Mouse (Mus musculus) embryonic facial prominence, embryonic 10.5 days (tissue): Measurements from ENCODE around the gene Nim1k. TPM values are rescaled to one million over a fixed set of nuclear protein-coding genes. Genes with fewer than 3 reads are reported as not detected.

ENCODE experiments used
- DNase-seq: peaks from one replicate; pipeline ENCODE4 v3.0.0-alpha.2; 2017; ENCODE audit warnings: low spot score
- H3K27ac ChIP-seq: fragments of 300-500 bp; sonication (generic); replicated peaks from 2 replicates; pipeline ENCODE4 v1.5.1; 2016; ENCODE audit warnings: mild to moderate bottlenecking
- H3K27me3 ChIP-seq: fragments of 300-500 bp; sonication (generic); replicated peaks from 2 replicates; pipeline ENCODE4 v1.6.1; 2016; ENCODE audit warnings: low read depth, mild to moderate bottlenecking; ENCODE audit not compliant: poor library complexity, severe bottlenecking
- H3K36me3 ChIP-seq: fragments of 300-500 bp; sonication (generic); replicated peaks from 2 replicates; pipeline ENCODE4 v1.6.1; 2016; ENCODE audit warnings: mild to moderate bottlenecking, moderate library complexity
- H3K4me1 ChIP-seq: fragments of 300-500 bp; sonication (generic); 2 replicates; pipeline ENCODE4 v1.6.1; 2016
- H3K4me3 ChIP-seq: fragments of 300-500 bp; sonication (generic); 2 replicates; pipeline ENCODE4 v1.5.1; 2016; ENCODE audit warnings: mild to moderate bottlenecking, moderate library complexity
- H3K9me3 ChIP-seq: fragments of 300-500 bp; sonication (generic); 2 replicates; pipeline ENCODE4 v1.6.1; 2016; ENCODE audit warnings: mild to moderate bottlenecking
- WGBS: fragments of 180-500 bp; shearing (Covaris S2); methylation state at CpG from one replicate; pipeline ENCODE4 v1.1.7; 2016; 5-methylcytosine and 5-hydroxymethylcytosine counted together
- polyA plus RNA-seq: library from polyadenylated mRNA; unstranded; fragments of >200 nt; fragmentation: Nextera tagmentation; extraction: Ambion mirVana; gene quantifications from 2 replicates; pipeline ENCODE4 v1.2.1, GENCODE M21; 2016

The Nim1k gene
- polyA plus RNA-seq, 1 experiment from 2014 or later: 1.7 TPM

DNA sequence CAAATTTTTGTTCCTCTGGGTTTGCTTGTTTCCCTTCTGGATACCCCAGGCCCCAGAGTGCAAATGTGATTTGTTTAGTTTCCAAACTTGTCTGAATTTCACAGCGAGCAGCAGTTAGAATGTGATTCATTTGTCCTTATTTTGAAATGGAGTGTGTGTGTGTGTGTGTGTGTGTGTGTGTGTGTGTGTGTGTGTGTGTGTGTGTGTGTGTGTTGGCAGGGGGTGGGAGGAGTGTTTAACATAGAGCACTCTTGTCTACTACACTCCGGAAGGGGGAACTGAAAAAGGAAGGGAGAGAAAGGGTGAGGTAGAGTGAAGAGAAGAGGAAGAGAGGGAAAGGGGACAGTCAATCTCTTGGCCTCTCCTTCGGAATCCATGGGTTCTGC, 1.1 kb downstream of the Nim1k start:
- peaks cover 32% of the 10 kb centered on the region for H3K4me1 ChIP-seq
- 35% methylated on average over 3 of the region's 3 CpGs for WGBS
- H3K4me3 ChIP-seq: peak overlapping the region; percentile 70
- H3K9me3 ChIP-seq: no peaks in the 10 kb centered on the region
- 0 out of 2 replicates have a peak, but pooled peaks cover 2% of the 10 kb centered on the region for H3K36me3 ChIP-seq
- H3K27ac ChIP-seq: no peak overlapping the region
- no peaks in the 10 kb centered on the region for H3K27me3 ChIP-seq
- no peak for DNase-seq

- Histone ChIP-seq H3K9me3 (no peaks in the 10 kb centered on the region), H3K36me3 (no peaks in the 10 kb centered on the region), H3K4me1 (peaks cover 32% of the 10 kb centered on the region), H3K27ac (no peak overlapping the region), H3K4me3 (peak overlapping the region; percentile 70; the same call in 1 of the 2 replicates), H3K27me3 (no peaks in the 10 kb centered on the region)
- 55% methylated on average over 9 of the region's 9 CpGs for WGBS
- no peak for DNase-seq
These were observed 1.6 kb downstream of the Nim1k start for GRCm38 (mm10) chr13:119753859-119754634.

DNA sequence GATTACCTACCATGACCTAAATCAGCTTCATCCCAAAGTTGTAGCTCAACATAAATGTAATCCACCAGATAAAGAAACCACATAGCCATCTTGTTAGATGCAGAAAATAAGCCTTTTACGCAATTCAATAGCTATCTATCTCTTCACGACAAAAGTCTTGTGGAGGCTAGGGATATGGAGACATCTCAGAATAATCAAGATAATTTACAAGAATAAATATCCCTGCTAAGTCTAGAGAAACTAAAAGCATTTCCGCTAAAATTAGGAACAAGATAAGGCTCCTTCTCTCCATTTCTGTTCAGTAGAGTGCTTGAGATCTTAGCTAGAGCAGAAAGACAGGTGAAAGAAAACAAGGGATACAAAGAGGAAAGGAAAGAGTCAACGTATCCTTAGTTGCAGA, 8.8 kb downstream of the Nim1k start:
- H3K4me1 ChIP-seq: peaks cover under 1% of the 10 kb centered on the region
- WGBS: 93% methylated on average over 4 of the region's 4 CpGs

GRCm38 (mm10) chr13:119743470-119743869, 12.2 kb downstream of the Nim1k start:
- Histone ChIP-seq H3K9me3 (no peaks in the 10 kb centered on the region), H3K4me1 (peaks cover 12% of the 10 kb centered on the region), H3K27me3 (0 out of 2 replicates have a peak, but pooled peaks cover 5% of the 10 kb centered on the region), H3K36me3 (no peaks in the 10 kb centered on the region), H3K27ac (no peak overlapping the region), H3K4me3 (no peak overlapping the region)
- DNase-seq: no peak
- 76% methylated on average over 3 of the region's 3 CpGs for whole genome bisulfite sequencing

More for the DNA sequence above, 8.8 kb downstream of the Nim1k start:
- no peak for DNase-seq
- Histone ChIP-seq H3K4me3 (no peak overlapping the region), H3K36me3 (no peaks in the 10 kb centered on the region), H3K27ac (no peak overlapping the region), H3K9me3 (no peaks in the 10 kb centered on the region), H3K27me3 (0 out of 2 replicates have a peak, but pooled peaks cover 5% of the 10 kb centered on the region)

GRCm38 (mm10) chr13:119742711-119743415, 12.8 kb downstream of the Nim1k start:
- Histone ChIP-seq H3K4me1 (peaks cover 12% of the 10 kb centered on the region), H3K36me3 (no peaks in the 10 kb centered on the region), H3K27me3 (0 out of 2 replicates have a peak, but pooled peaks cover 5% of the 10 kb centered on the region), H3K27ac (no peak overlapping the region), H3K9me3 (no peaks in the 10 kb centered on the region), H3K4me3 (no peak overlapping the region)
- WGBS: 91% methylated on average over 6 of the region's 6 CpGs
- no peak for DNase-seq

- H3K4me3 ChIP-seq: peak overlapping the region; percentile 49
- 0 out of 2 replicates have a peak, but pooled peaks cover 5% of the 10 kb centered on the region for H3K27me3 ChIP-seq
These were observed 14.1 kb downstream of the Nim1k start for GRCm38 (mm10) chr13:119741390-119742237.

DNA sequence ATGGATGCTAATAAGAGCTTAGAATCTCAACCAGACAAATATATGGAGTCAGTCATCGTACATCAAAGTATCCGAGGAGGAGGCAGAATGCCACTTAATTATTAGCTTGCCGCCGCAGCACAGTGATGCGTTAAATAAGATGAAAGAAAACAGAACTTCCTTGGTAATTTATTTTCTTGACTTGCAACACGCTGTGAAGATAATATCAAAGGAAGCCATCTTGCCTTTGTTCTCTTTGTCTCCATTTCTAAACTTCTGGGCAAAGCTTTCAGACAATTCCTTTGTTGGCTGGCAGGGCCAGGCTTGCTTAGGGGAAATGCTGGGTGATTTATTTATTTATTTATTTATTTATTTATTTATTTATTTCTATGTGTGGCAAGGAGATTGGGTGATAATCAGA, 24.2 kb downstream of the Nim1k start:
- Histone ChIP-seq H3K36me3 (no peaks in the 10 kb centered on the region), H3K27ac (no peak overlapping the region), H3K4me1 (peaks cover 6% of the 10 kb centered on the region; the same call in 1 of the 2 replicates), H3K27me3 (no peaks in the 10 kb centered on the region), H3K4me3 (no peak overlapping the region), H3K9me3 (no peaks in the 10 kb centered on the region)
- DNase-seq: no peak
- 75% methylated on average over 6 of the region's 6 CpGs for WGBS

More at GRCm38 (mm10) chr13:119741390-119742237, 14.1 kb downstream of the Nim1k start:
- no peaks in the 10 kb centered on the region for H3K9me3 ChIP-seq
- WGBS: 2% methylated on average over 19 of the region's 19 CpGs
- H3K27ac ChIP-seq: peak overlapping the region; percentile 40; the same call in 1 of the 2 replicates
- no peaks in the 10 kb centered on the region for H3K36me3 ChIP-seq
- DNase-seq: peak; percentile 52
- peaks cover 12% of the 10 kb centered on the region for H3K4me1 ChIP-seq

DNA sequence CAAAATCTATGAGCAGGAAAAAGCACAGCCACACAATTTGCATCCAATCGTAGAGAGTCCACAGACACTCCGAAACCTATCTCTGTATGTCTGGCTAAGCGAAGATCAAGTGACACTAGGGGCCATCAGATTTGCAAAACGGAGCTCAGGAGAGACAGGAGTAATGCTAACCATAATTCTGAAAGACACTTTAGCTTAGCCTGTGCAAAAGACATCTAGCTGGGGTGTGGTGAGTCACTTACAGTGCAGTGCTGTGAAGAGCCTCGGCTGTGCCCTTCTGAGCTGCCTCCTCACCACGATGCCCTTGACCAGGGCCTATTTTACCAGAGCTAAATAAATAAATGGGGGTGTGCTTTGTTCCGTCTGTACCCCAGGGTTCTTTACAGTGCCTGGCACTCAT, 26.3 kb downstream of the Nim1k start:
- Histone ChIP-seq H3K4me1 (peaks cover 6% of the 10 kb centered on the region; the same call in 1 of the 2 replicates), H3K36me3 (no peaks in the 10 kb centered on the region), H3K4me3 (no peak overlapping the region), H3K27ac (no peak overlapping the region), H3K9me3 (no peaks in the 10 kb centered on the region), H3K27me3 (no peaks in the 10 kb centered on the region)
- WGBS: 89% methylated on average over 7 of the region's 7 CpGs
- no peak for DNase-seq

DNA sequence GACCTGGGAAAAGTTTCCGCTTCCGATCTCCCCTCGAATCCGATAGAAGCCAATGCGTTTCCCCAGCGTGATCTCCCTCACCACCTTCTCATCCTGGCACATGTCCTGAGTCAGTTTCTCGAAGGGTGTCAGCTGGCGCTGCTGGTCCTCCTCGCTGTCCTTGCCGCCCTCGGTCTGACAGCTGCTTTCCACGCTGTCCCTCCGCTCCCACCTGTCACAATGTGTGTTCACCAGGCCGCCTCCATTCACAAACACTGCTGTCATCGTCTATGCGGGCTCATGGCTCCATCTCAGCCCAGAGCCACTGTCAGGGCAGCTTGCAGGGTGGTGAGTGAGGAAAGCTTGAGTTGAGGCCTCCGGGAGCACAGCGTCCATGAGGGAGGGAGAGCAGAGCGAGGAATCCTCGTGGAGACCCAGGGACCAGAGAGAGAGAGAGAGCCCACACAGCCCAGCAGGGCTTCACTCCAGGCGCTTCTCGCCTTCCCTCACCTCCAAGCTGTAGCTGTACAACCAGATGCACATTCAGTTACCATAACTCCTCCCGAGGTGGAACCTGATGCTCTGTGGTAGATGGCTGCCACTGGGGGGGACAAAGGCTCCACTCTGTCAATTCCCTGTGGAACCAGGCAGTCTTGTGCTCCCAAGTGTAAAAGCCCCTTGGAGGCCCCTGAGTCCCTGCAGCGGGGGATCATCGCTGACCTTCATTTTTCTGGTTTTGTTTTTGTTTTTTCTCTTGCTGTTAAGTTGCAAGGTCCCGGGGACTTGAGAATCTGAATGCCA, 27.9 kb downstream of the Nim1k start:
- H3K27ac ChIP-seq: no peak overlapping the region
- no peak for DNase-seq
- no peaks in the 10 kb centered on the region for H3K36me3 ChIP-seq
- H3K9me3 ChIP-seq: no peaks in the 10 kb centered on the region
- no peak overlapping the region for H3K4me3 ChIP-seq
- no peaks in the 10 kb centered on the region for H3K27me3 ChIP-seq
- peaks cover 6% of the 10 kb centered on the region; the same call in 1 of the 2 replicates for H3K4me1 ChIP-seq
- WGBS: 71% methylated on average over 26 of the region's 26 CpGs

GRCm38 (mm10) chr13:119724541-119724940, 31.1 kb downstream of the Nim1k start:
- WGBS: 88% methylated on average over 7 of the region's 7 CpGs
- DNase-seq: no peak
- Histone ChIP-seq H3K4me1 (peaks cover 6% of the 10 kb centered on the region; the same call in 1 of the 2 replicates), H3K9me3 (no peaks in the 10 kb centered on the region), H3K27ac (no peak overlapping the region), H3K4me3 (no peak overlapping the region), H3K27me3 (no peaks in the 10 kb centered on the region), H3K36me3 (no peaks in the 10 kb centered on the region)

- Histone ChIP-seq H3K27me3 (no peaks in the 10 kb centered on the region), H3K4me1 (peaks cover 6% of the 10 kb centered on the region; the same call in 1 of the 2 replicates), H3K27ac (no peak overlapping the region), H3K4me3 (no peak overlapping the region), H3K9me3 (no peaks in the 10 kb centered on the region), H3K36me3 (no peaks in the 10 kb centered on the region)
- WGBS: 85% methylated on average over 5 of the region's 5 CpGs
- no peak for DNase-seq
These were observed 32.3 kb downstream of the Nim1k start for GRCm38 (mm10) chr13:119723368-119723767.
